In genomic region chr5:142456318-142456717, GRCm38 (mm10) we compare ENCODE assay signal across 21 mouse cellular contexts. TPM values are rescaled to one million over a fixed set of nuclear protein-coding genes. Genes with fewer than 3 reads are reported as not detected.
DNase-seq lines count a peak whose midpoint lies in the region; ATAC-seq and TF ChIP-seq lines count a peak whose summit lies in the region.
"Had no signal": no experiment of that assay in that cellular context is flagged by ENCODE, and none has a peak within 500 bp of the region (broad histone marks: within the 10 kb centered on the region; RNA-seq: fewer than 3 reads in every experiment).

No protein-coding gene starts in this region.

- H3K9ac ChIP-seq in heart, embryonic 13.5 days, result no peak overlapping the region
- H3K9ac ChIP-seq: embryonic facial prominence, embryonic 15.5 days; forebrain, postnatal 0 days; hindbrain, embryonic 12.5 days; limb, embryonic 15.5 days; liver, embryonic 14.5 days; midbrain, embryonic 13.5 days had no signal

- H3K4me2 ChIP-seq in heart, embryonic 13.5 days, result no peak overlapping the region
- H3K4me2 ChIP-seq: embryonic facial prominence, embryonic 15.5 days; hindbrain, embryonic 12.5 days; limb, embryonic 15.5 days; midbrain, embryonic 13.5 days had no signal

- H3K4me1 ChIP-seq in cerebellum, adult 2 months (ENCODE audit: control insufficient read depth, insufficient read depth, low read length), result peaks cover 21% of the 10 kb centered on the region
- H3K4me1 ChIP-seq in heart, embryonic 13.5 days, result peaks cover 6% of the 10 kb centered on the region; the same call in 1 of the 2 replicates
- H3K4me1 ChIP-seq: hindbrain, embryonic 12.5 days; midbrain, embryonic 13.5 days had no signal

- H3K4me3 ChIP-seq in cerebellum, adult 2 months (replicated peaks; ENCODE audit: insufficient read depth, low read depth, low read length), result no peak overlapping the region
- no peak overlapping the region for H3K4me3 ChIP-seq in heart, embryonic 13.5 days
- no peak overlapping the region for H3K4me3 ChIP-seq in left cerebral cortex, adult 2 months
- H3K4me3 ChIP-seq: embryonic facial prominence, embryonic 15.5 days; hindbrain, embryonic 12.5 days; limb, embryonic 15.5 days; midbrain, embryonic 13.5 days had no signal

- H3K36me3 ChIP-seq in heart, embryonic 13.5 days, result peaks cover 86% of the 10 kb centered on the region

- H3K9me3 ChIP-seq in heart, embryonic 13.5 days, result no peaks in the 10 kb centered on the region
- H3K9me3 ChIP-seq: embryonic facial prominence, embryonic 15.5 days; hindbrain, embryonic 12.5 days; limb, embryonic 15.5 days; midbrain, embryonic 13.5 days had no signal

- 0 out of 2 replicates have a peak overlapping the region, but pooled peaks have one; percentile 32 for H3K27ac ChIP-seq in cerebellum, adult 2 months (ENCODE audit: insufficient read depth, low read length)
- 0 out of 2 replicates have a peak overlapping the region, but pooled peaks have one; percentile 28 for H3K27ac ChIP-seq in heart, embryonic 13.5 days (replicated peaks)
- H3K27ac ChIP-seq in left cerebral cortex, adult 2 months, result peak overlapping the region; percentile 88
- H3K27ac ChIP-seq: hindbrain, embryonic 12.5 days; limb, embryonic 15.5 days; liver, embryonic 14.5 days; midbrain, embryonic 13.5 days had no signal

- no peak for TF ChIP-seq CTCF in cerebellum, adult 2 months (IDR thresholded peaks at IDR 0.05; ENCODE audit: borderline replicate concordance, insufficient read depth, low read depth, low read length)
- no peak for TF ChIP-seq CTCF in left cerebral cortex, adult 2 months (IDR thresholded peaks at IDR 0.05)

- 52% methylated on average over 15 of the region's 15 CpGs for WGBS in cerebellum, adult 2 months
- 65% methylated on average over 15 of the region's 15 CpGs for WGBS in heart, embryonic 13.5 days

- TF ChIP-seq POLR2A in cerebellum, adult 2 months (IDR thresholded peaks at IDR 0.05; ENCODE audit: borderline replicate concordance, insufficient read depth, low read length), result no peak

- ATAC-seq in heart, embryonic 13.5 days (ENCODE audit: extremely low read depth, insufficient number of reproducible peaks, low FRiP score, low TSS enrichment), result no peak
- ATAC-seq: forebrain, postnatal 0 days; midbrain, embryonic 13.5 days had no signal

- intact Hi-C loops in heart, postnatal 10 days (cut with DNase I), result no loop called here
- intact Hi-C loops in left cerebral cortex, adult 2 months (cut with DNase I), result no loop called here
- intact Hi-C loops in left cerebral cortex, postnatal 4 days (cut with DNase I), result no loop called here

- no peak for DNase-seq in cerebellum, adult 2 months
- no peak for DNase-seq in cerebellum, postnatal 36 days
- no peak for DNase-seq in heart, postnatal 10 days
- no peak for DNase-seq in left cerebral cortex, adult 2 months (ENCODE audit: extremely low spot score in 1 of 2, low spot score in 2 of 2)
- no peak for DNase-seq in left cerebral cortex, postnatal 4 days
- peak; percentile 17 for DNase-seq in retina, embryonic 14.5 days (ENCODE audit: low spot score)
- DNase-seq in adrenal gland, adult 18-20 months (ENCODE audit: low spot score in 2 of 2), result no peak
- DNase-seq: adrenal gland, postnatal 36 days; forebrain, postnatal 0 days; gastrocnemius, postnatal 25 days; kidney, adult 18-20 months; kidney, postnatal 14 days; lung, postnatal 14 days; right cerebral cortex, postnatal 25 days; spleen, adult 18-20 months had no signal

- no peaks in the 10 kb centered on the region for H3K27me3 ChIP-seq in cerebellum, adult 2 months (ENCODE audit: control insufficient read depth, insufficient read depth, low read length)
- no peaks in the 10 kb centered on the region for H3K27me3 ChIP-seq in heart, embryonic 13.5 days (replicated peaks)
- H3K27me3 ChIP-seq: embryonic facial prominence, embryonic 15.5 days; hindbrain, embryonic 12.5 days; limb, embryonic 15.5 days; midbrain, embryonic 13.5 days had no signal

RNA-seq across cellular contexts. Expression of gene Ap5z1, which starts 7.4 kb away (rescaled TPM):
- 30.3 and 32.7 TPM in 2 replicates for polyA plus RNA-seq in cerebellum, adult 2 months (2012; rRNA removed)
- polyA plus RNA-seq in heart, embryonic 13.5 days (2015; fragmentation: Nextera tagmentation; extraction: Ambion mirVana), result 6.9 and 7.4 TPM in 2 replicates
- 1 to 10 TPM; 6.4 to 8.1 TPM for total RNA-seq in heart, postnatal 10 days (2021)
- 10 to 100 TPM; 22.2 to 22.6 TPM for total RNA-seq in left cerebral cortex, adult 2 months (2021)
- total RNA-seq in left cerebral cortex, postnatal 4 days (2021), result 10 to 100 TPM; 21.9 to 23.2 TPM
- total RNA-seq in adrenal gland, adult 18-20 months (2021), result 10 to 100 TPM; 15.4 to 18.1 TPM

RNA-seq across cellular contexts. Expression of gene Foxk1, which starts 55.0 kb away (rescaled TPM):
- polyA plus RNA-seq in cerebellum, adult 2 months (2012; rRNA removed), result 14.2 and 15.4 TPM in 2 replicates
- polyA plus RNA-seq in heart, embryonic 13.5 days (2015; fragmentation: Nextera tagmentation; extraction: Ambion mirVana), result 3.4 and 4.3 TPM in 2 replicates
- total RNA-seq in heart, postnatal 10 days (2021), result 10 to 100 TPM; 16.8 to 19.0 TPM
- 10 to 100 TPM; 40.4 to 46.1 TPM for total RNA-seq in left cerebral cortex, adult 2 months (2021)
- 10 to 100 TPM; 34.5 to 35.6 TPM for total RNA-seq in left cerebral cortex, postnatal 4 days (2021)
- 10 to 100 TPM; 17.9 to 22.1 TPM for total RNA-seq in adrenal gland, adult 18-20 months (2021)

Comparison
In these comparisons a context has a peak if more than half of its experiments do, and no peak if none do; other contexts are left out.
1. H3K27ac ChIP-seq: peak in every context shown above with its lines; median percentile 88 in left cerebral cortex, adult 2 months; 32 in cerebellum, adult 2 months; 28 in heart, embryonic 13.5 days.